Mouse (Mus musculus) embryo, embryonic 10 days (tissue): ENCODE results near the gene Sgca.
"Not testable (repeated sequence)": the region's sequence is repeated elsewhere in the genome, so short reads cannot be mapped to it uniquely, and the experiment has no call there.

ENCODE experiments used
- DNase-seq: peaks from one replicate; pipeline ENCODE4 v3.0.0-alpha.2; 2015; ENCODE audit warnings: low spot score

Gene Sgca

DNA sequence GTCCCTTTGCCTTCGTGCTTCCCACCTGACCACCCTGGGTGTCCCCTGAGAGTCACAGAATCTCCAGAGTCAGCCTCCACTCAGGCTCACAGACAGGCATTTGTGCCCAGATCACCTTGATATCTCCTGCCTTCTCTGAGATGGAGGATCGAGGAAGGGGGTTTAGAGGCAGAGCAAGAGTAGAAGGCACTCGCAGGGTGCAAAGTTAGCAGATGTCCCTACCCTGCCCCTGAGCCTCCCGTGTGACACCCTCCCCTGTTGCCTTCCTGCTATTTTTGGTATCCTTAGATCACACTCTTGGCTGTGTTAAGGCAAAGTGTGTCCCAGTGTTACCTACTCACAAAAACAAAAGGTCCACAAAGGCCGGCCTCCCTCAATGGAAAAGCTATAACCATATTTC is at the start of gene Sgca:
Sgca (minus strand) TSS at position 129 of the 400 bp plus-strand sequence.
- DNase-seq, result no peak

DNA sequence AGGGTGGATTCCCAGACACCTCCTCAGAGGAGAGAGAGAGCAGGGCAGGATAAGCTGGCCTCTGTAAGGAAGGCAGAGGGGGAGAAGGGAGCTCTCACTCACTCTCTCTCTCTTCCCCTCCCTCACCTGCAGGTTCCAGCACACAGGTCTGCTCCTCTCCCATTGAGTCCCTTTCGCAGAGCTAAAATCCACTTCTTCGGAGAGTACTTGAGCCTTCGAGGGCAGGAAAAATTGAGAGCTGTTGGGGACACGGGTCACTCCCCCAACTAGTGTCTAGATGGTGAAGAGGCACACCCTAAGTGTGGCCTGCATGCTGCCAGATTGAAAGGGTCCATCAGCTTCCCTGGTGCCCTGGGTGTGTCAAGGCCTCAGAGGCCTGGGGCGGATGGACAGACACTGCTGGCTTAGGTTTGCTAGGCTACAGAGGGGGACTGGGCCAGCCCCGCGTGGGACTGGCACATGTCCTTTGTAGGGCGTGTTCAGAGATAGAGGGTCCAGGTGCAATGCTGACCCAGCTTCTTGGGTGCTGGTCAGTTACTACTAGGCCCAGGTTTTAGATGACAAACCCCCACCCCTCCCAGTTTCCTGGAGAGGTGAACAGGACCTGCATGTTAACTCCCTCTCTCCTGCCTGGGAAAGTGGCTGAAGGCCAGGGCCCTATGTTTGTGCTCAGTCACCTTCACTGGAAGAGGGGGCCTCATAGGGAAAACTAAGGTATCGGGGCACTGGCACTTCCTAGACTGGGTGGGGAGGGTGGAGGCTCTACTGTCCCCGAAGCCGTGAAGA is 49.3 kb upstream of the Sgca start:
- DNase-seq, result no peak

- DNase-seq, result no peak
Measured at GRCm38 (mm10) chr11:95024439-95025184, 48.5 kb upstream of the Sgca start.

DNA sequence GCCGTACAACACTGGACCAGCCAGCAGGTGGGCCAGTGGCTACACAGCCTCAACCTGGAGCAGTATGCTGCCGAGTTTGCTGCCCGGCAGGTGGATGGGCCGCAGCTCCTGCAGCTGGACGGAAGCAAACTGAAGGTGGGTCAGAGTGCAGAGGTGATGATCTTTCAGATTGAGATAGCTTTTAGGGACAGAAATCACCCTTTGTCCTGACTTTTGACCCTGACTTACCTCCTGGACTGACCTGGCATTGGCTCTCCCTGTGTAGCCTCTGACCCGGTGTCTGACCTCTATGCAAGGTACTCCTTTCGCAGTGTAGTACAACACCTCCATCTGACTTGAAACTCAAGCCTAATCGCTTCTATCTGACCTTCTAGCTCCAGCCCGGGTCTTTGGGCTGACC is 47.4 kb upstream of the Sgca start:
- no peak for DNase-seq

DNA sequence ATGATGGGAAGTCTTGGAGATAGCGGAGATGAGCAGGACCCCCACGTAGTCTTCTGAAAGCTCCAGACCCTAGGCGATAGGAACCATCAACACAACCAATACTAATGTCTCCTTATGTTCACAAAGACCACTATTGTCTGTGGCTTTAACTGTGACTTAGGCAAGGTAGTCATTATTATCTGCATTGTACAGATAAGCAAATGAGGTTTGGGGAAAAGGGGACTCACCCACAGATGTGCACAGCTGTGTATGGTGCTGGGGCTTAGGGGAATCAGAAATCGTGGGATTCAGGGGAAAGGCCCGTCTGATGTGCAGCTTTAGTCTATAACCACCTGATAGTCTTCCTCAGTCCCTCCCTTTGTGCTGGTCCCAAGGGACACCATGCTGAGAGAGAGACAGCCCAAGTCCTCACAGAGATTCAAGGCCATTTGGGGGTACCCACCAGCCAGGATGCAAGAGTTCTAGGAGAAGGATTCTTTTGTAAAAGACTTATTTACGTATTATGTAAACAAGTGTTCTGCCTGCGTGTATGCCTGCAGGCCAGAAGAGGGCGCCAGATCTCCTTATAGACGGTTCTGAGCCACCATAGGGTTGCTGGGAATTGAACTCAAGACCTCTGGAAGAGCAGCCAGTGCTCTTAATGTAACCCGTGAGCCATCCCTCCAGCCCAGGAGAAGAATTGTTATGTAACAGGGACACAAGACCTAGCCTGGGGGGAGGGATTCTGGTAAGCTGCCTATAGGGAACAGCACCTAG is 46.3 kb upstream of the Sgca start:
- no peak for DNase-seq

DNA sequence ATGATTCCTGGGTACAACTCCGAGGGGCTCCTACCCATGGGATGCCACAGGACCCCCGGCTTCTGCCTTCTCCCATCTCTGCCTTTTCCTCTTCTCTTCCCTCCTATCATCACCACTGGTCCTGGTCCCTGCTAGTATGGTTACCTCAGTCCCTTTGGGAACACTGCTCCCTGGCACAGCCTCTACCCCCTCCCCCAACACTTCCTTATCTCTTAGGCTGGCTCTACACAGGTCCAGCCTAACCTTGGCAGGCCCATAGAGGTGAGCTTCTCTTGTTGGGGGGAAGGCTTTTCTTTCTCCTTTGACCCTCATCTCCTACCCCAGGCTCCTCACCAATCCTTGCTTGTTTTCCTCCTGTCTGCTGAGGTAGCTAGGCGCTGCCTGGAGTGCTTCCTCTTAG is 39.4 kb upstream of the Sgca start:
- DNase-seq, result no peak

DNA sequence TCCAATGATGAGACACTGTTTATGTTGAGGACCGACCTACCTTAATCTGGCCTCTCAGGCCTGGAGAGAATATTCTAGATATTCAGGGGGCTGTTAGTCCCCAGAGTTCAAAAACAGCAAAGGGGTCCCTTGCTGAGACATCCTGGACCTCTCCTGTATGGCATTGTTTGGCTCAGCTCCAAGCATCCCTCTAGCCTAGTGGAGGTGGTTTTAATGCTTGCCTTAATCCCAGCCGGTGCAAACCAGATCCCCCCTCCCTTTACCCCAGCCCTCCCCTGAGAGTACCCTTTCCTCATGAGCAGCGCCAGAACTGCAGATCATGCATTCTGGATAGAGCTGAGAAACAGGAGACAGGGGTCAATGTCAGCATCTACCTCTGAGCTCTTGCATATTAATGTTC is 36.4 kb upstream of the Sgca start:
- DNase-seq, result no peak

DNA sequence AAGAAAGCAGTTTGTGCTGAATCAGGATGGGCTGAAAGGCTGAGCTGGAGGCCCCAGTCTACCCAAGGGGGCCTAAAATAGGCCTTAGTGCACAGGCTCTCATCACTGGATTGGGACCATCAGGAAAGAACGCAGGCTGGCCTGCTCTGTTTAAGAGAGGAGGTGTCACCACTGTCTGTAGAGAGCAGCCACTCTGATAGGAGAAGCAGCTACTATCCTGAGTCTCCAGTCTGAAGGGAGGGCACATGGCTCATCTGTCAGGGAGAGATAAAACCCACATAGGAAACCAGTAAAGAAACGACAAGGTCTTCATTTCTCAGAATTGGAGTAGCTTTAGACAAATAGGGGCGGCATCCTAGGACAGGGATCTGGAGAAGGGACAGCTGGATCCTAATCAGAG is 35.9 kb upstream of the Sgca start:
- DNase-seq, result no peak

- DNase-seq, result no peak
Measured at GRCm38 (mm10) chr11:95011416-95011815, 35.3 kb upstream of the Sgca start.

DNA sequence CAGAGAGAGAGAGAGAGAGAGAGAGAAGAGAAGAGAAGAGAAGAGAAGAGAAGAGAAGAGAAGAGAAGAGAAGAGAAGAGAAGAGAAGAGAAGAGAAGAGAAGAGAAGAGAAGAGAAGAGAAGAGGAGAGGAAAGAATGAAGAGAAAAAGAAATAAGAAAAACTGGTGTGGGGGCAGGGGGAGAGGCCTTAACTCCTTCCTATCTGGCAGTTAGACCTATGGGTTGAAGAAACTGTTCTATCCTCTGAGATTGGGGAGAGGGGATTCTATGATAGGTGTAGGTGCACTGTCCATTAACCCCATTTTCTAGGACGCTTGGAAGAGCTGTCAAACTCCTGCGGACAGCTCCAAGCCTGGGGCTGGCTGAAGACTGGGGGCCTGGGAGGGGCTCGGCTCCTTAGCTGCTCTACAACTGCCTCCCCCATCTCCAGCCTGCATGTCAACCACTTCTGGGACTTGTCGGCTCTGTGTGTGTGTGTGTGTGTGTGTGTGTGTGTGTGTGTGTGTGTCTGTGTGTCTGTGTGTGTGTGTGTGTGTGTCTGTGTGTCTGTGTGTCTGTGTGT is 34.8 kb upstream of the Sgca start:
- not testable (repeated sequence) for DNase-seq

GRCm38 (mm10) chr11:95010141-95010739 is 34.1 kb upstream of the Sgca start:
- DNase-seq, result peak; percentile 50

GRCm38 (mm10) chr11:95009629-95010014 is 33.5 kb upstream of the Sgca start, which contains the start of gene Samd14:
TSS of gene Samd14 (plus strand) at chr11:95009879.
- peak; percentile 88 for DNase-seq

- DNase-seq, result no peak
Measured at GRCm38 (mm10) chr11:95008661-95009628, 32.8 kb upstream of the Sgca start.

- no peak for DNase-seq
Measured at GRCm38 (mm10) chr11:95007418-95007817, 31.3 kb upstream of the Sgca start.

DNA sequence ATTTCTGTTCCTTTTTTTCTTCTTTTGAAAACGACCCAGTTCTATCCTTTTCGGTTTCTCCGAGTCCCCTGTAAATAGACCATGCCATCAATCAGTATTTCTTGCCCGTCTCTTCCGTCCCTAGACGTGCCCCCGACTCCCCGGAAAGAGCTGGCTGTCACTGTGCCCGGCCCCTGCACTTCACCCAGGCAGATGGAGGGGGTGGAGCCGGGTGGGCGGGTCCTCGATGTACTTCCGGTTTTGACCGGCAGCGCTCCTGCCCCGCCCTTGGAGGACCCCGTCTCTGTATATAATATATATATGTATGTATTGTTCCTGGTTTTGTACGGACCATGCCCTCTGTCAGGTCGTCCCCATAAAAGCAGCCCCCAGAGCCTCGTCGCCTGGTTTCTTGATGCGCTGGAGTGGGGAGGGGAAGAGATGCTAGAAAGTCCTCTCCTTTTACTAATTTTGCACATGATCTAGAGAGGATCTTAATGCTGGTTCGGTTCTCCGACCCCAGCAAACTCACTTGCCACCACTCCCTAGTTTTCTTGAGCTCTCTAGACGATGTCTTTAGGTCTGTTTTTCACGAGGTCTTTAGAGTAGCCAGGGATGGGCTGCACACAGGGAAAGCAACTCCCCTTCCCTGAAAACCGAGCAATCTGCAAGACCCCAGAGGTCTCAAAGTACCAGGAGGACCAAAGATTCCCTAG is 30.5 kb upstream of the Sgca start:
- DNase-seq, result peak; percentile 81

DNA sequence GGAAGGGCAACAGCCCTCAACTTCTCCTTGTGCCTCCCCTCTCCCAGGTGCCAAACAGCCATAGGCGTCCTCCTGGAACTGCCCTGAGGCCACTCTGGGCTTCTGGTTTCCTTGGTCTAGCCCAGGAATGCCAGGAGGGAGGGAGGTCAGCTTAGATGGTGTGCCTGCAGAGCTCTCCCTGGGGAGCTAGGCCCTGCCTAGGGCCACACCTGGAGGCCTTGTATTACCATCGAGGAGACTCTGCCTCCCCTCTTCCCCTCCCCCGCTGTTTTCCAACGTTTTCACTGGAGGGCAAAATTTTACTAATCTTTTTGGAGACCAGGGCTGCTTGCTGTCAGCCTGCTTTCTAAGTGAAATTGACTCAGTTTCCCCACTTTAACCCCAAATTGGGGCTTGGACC is 29.9 kb upstream of the Sgca start:
- DNase-seq, result no peak

DNA sequence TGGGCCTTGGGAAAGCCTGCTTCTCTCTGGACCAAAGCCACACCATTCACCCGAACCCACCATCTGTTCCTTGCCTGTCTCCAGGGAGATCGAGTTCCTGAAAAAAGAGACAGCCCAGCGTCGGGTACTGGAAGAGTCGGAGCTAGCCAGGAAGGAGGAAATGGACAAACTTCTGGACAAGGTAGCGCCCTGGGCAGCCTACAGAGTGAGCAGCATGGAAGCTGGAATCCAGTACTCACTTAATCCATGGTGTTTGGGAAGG is 28.7 kb upstream of the Sgca start:
- DNase-seq, result no peak

DNA sequence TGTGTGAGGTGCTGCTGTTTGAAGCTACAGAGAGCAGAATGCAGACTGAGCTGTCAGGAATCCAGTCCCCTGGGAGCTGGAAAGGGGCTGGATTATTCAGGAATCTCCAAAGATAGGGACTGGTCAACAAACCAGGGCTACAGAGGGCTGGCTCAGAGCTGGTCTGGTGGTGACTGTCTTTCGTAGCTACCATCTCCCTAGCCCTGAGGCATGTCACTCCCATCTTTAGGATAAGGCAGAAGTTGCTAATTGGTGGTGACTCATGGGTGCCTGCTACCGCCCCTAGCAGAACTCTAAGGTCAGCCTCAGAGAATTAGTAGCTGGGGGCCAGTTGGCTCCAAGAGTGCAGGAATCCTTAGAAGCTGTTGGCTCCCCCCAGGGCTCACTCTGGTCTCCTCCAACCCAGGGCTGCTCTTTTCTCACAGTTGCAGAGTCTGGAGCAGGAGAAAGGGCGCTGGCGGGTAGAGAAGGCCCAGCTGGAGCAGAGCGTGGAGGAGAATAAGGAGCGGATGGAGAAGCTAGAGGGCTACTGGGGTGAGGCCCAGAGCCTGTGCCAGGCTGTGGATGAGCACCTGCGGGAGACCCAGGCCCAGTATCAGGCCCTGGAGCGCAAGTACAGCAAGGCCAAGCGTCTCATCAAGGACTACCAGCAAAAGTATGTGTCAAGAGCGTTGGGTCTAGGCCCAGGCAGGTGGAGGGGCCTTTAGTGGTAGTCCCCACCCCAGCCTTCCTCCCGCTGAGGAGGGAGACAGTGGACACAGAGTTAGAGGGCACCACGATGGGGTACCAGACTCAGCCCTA is 28.2 kb upstream of the Sgca start:
- DNase-seq, result no peak

GRCm38 (mm10) chr11:95002705-95003104 is 26.6 kb upstream of the Sgca start:
- no peak for DNase-seq
